Mouse (Mus musculus) embryonic facial prominence, embryonic 14.5 days (tissue): ENCODE data around the gene Sele. TPM values are rescaled to one million over a fixed set of nuclear protein-coding genes. Genes with fewer than 3 reads are reported as not detected.

ENCODE experiments used
- ATAC-seq: fragments of 200-750 bp; cut with Nextera tagmentation; 2 replicates; pipeline ENCODE4 v1.8.0; 2017; ENCODE audit warnings: low read depth, moderate number of reproducible peaks, moderate TSS enrichment
- DNase-seq: peaks from one replicate; pipeline ENCODE4 v3.0.0-alpha.2; 2015; ENCODE audit warnings: low spot score
- H3K27ac ChIP-seq: fragments of 300-500 bp; sonication (generic); replicated peaks from 2 replicates; pipeline ENCODE4 v1.5.1; 2014; ENCODE audit warnings: low read depth, mild to moderate bottlenecking, low read length, moderate library complexity
- H3K27me3 ChIP-seq: fragments of 300-500 bp; sonication (generic); replicated peaks from 2 replicates; pipeline ENCODE4 v1.6.1; 2014; ENCODE audit warnings: low read length; ENCODE audit not compliant: control insufficient read depth, insufficient read depth
- H3K36me3 ChIP-seq: fragments of 300-500 bp; sonication (generic); 2 replicates; pipeline ENCODE4 v1.6.1; 2014; ENCODE audit warnings: low read length, mixed read lengths; ENCODE audit not compliant: control insufficient read depth, insufficient read depth
- H3K4me1 ChIP-seq: fragments of 300-500 bp; sonication (generic); 2 replicates; pipeline ENCODE4 v1.6.1; 2014; ENCODE audit warnings: antibody characterized with exemption, low read length; ENCODE audit not compliant: control insufficient read depth, insufficient read depth
- H3K4me2 ChIP-seq: fragments of 300-500 bp; sonication (generic); 2 replicates; pipeline ENCODE4 v1.6.1; 2014; ENCODE audit warnings: low read depth, mild to moderate bottlenecking, low read length, moderate library complexity, mixed read lengths
- H3K4me3 ChIP-seq: fragments of 300-500 bp; sonication (generic); 2 replicates; pipeline ENCODE4 v1.5.1; 2014; ENCODE audit warnings: low read depth, mild to moderate bottlenecking, low read length
- H3K9ac ChIP-seq: fragments of 300-500 bp; sonication (generic); 2 replicates; pipeline ENCODE4 v1.6.1; 2014; ENCODE audit warnings: low read depth, mild to moderate bottlenecking, low read length, moderate library complexity, mixed read lengths
- H3K9me3 ChIP-seq: fragments of 300-500 bp; sonication (generic); 2 replicates; pipeline ENCODE4 v1.6.1; 2016; ENCODE audit warnings: low read length; ENCODE audit not compliant: control insufficient read depth
- WGBS: fragments of 180-500 bp; shearing (Covaris S2); extraction: QIAGEN DNeasy Blood & Tissue Kit; methylation state at CpG from one replicate; pipeline ENCODE4 v1.1.7; 2014; 5-methylcytosine and 5-hydroxymethylcytosine counted together
- polyA plus RNA-seq: library from polyadenylated mRNA; unstranded; fragments of >200 nt; fragmentation: Nextera tagmentation; extraction: Ambion mirVana; gene quantifications from 2 replicates; pipeline ENCODE4 v1.2.1, GENCODE M21; 2014

The Sele gene
- polyA plus RNA-seq, 1 experiment from 2014 or later, result 0.25 TPM

DNA sequence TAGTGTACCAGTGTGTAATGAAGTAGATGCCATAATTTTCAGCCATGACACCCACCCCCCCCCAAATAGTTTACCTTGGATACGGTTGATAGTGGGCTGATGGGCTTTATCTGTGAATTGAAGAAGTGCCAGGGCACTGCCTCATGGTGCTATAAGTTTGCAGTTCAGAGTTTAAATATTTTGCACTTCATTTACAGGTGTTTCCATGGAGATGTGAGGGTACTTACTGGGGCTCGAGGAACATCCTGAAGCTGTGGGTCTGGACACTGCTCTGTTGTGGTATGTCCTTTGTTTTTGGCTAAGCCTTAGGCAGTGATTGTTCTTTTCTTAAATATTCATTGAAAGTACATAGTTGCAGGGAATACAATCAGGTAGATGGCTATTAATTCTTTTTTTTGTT lies 14.8 kb downstream of the Sele start:
- no peaks in the 10 kb centered on the region for H3K36me3 ChIP-seq
- no peaks in the 10 kb centered on the region for H3K9me3 ChIP-seq
- 57% methylated on average over 2 of the region's 2 CpGs for WGBS
- no peaks in the 10 kb centered on the region for H3K4me1 ChIP-seq
- no peak overlapping the region for H3K4me2 ChIP-seq
- DNase-seq (no peak), ATAC-seq (no peak)
- no peak overlapping the region for H3K4me3 ChIP-seq
- no peaks in the 10 kb centered on the region for H3K27me3 ChIP-seq
- H3K27ac ChIP-seq, result no peak overlapping the region
- H3K9ac ChIP-seq, result no peak overlapping the region

DNA sequence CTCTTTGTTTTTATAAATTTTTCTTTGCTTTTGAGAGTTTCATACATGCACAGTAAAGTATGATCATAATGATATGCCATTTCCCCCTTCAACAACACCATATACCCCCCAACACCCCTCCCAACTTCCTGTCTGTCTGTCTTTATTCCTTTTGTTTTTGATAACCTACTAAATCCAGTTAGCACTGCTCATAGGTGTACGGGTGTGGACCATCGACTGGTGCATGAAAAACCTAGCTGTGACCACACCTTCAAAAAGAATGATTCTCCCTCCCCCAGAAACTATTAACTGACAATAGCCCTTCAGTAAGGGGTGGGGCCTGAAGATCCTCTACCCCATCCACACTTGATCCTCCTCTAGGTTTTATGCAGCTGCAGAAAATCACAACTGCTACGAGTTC lies 15.7 kb downstream of the Sele start:
- Histone ChIP-seq H3K4me2 (no peak overlapping the region), H3K36me3 (no peaks in the 10 kb centered on the region), H3K27ac (no peak overlapping the region), H3K9ac (no peak overlapping the region), H3K9me3 (no peaks in the 10 kb centered on the region), H3K4me1 (no peaks in the 10 kb centered on the region), H3K4me3 (no peak overlapping the region), H3K27me3 (no peaks in the 10 kb centered on the region)
- DNase-seq, result no peak
- no peak for ATAC-seq
- 50% methylated on average over 3 of the region's 3 CpGs for WGBS

GRCm38 (mm10) chr1:164069261-164069660 lies 21.2 kb downstream of the Sele start:
- no peaks in the 10 kb centered on the region for H3K36me3 ChIP-seq
- no peak overlapping the region for H3K27ac ChIP-seq
- H3K4me1 ChIP-seq, result no peaks in the 10 kb centered on the region
- H3K4me2 ChIP-seq, result no peak overlapping the region
- no peaks in the 10 kb centered on the region for H3K27me3 ChIP-seq
- no peak overlapping the region for H3K4me3 ChIP-seq
- H3K9ac ChIP-seq, result no peak overlapping the region
- ATAC-seq (no peak), DNase-seq (no peak)
- H3K9me3 ChIP-seq, result no peaks in the 10 kb centered on the region

DNA sequence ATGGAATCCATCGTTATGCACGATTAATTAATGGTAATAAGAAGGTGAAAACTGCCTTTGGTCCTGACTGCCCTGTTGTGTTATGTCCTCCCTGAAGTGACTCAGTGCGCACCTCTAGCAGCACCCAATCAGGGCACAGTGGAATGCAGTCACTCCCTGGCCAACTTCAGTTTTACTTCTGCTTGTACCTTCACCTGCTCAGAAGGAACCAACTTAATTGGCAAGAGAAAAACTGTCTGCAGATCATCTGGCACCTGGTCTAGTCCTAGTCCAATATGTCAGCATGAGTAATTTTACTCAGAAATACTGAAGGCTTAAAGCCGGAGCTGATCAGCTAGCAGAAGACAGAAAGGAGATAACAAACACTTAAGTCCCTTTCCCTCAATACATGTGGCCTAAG lies 22.4 kb downstream of the Sele start:
- ATAC-seq (no peak), DNase-seq (no peak)
- no peaks in the 10 kb centered on the region for H3K4me1 ChIP-seq
- no peak overlapping the region for H3K4me3 ChIP-seq
- no peaks in the 10 kb centered on the region for H3K9me3 ChIP-seq
- no peaks in the 10 kb centered on the region for H3K27me3 ChIP-seq
- H3K4me2 ChIP-seq, result no peak overlapping the region
- H3K27ac ChIP-seq, result no peak overlapping the region
- no peak overlapping the region for H3K9ac ChIP-seq
- no peaks in the 10 kb centered on the region for H3K36me3 ChIP-seq
- whole genome bisulfite sequencing, result 93% methylated on average over 4 of the region's 4 CpGs

GRCm38 (mm10) chr1:164071111-164071510 lies 23.1 kb downstream of the Sele start:
- ATAC-seq, result no peak
- H3K9me3 ChIP-seq, result no peaks in the 10 kb centered on the region
- no peaks in the 10 kb centered on the region for H3K36me3 ChIP-seq
- DNase-seq, result no peak
- H3K4me2 ChIP-seq, result no peak overlapping the region
- 88% methylated on average over 7 of the region's 7 CpGs for WGBS
- no peaks in the 10 kb centered on the region for H3K27me3 ChIP-seq
- no peaks in the 10 kb centered on the region for H3K4me1 ChIP-seq
- H3K27ac ChIP-seq, result no peak overlapping the region
- no peak overlapping the region for H3K9ac ChIP-seq
- no peak overlapping the region for H3K4me3 ChIP-seq

GRCm38 (mm10) chr1:164072001-164072400 lies 24.0 kb downstream of the Sele start:
- no peak for DNase-seq
- Histone ChIP-seq H3K4me3 (no peak overlapping the region), H3K4me1 (no peaks in the 10 kb centered on the region), H3K9ac (no peak overlapping the region), H3K4me2 (no peak overlapping the region), H3K27ac (no peak overlapping the region), H3K36me3 (no peaks in the 10 kb centered on the region), H3K9me3 (no peaks in the 10 kb centered on the region), H3K27me3 (no peaks in the 10 kb centered on the region)
- WGBS, result 89% methylated on average over 4 of the region's 4 CpGs
- ATAC-seq, result no peak

DNA sequence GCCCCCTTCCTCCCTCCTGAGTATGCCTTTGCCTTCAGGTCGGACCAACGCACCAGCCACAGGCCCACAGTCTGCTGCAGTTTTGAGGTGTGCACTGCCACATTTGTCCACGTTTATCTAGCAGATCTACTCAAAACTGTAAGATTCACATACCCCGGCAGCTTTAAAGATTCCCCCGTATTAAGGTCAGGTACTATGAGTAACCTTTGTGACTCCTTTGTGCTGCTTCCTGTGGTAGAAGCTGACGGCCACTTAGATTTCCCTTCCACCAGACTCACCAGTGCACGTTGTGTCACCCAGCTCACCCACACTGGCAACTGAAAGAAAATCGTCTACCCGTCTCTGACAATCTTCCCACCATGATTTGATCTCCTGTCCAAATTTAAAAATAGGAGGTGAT lies 25.1 kb downstream of the Sele start:
- WGBS, result 88% methylated on average over 9 of the region's 9 CpGs
- H3K27ac ChIP-seq, result no peak overlapping the region
- no peak for ATAC-seq

GRCm38 (mm10) chr1:164073803-164074202 lies 25.8 kb downstream of the Sele start:
- Histone ChIP-seq H3K4me1 (no peaks in the 10 kb centered on the region), H3K9me3 (no peaks in the 10 kb centered on the region), H3K4me3 (no peak overlapping the region), H3K27me3 (no peaks in the 10 kb centered on the region), H3K27ac (no peak overlapping the region), H3K36me3 (no peaks in the 10 kb centered on the region), H3K9ac (no peak overlapping the region), H3K4me2 (no peak overlapping the region)
- DNase-seq (no peak), ATAC-seq (no peak)
- WGBS, result 79% methylated on average over 7 of the region's 7 CpGs

More for the DNA sequence above, 25.1 kb downstream of the Sele start:
- H3K9ac ChIP-seq, result no peak overlapping the region
- no peaks in the 10 kb centered on the region for H3K27me3 ChIP-seq
- no peaks in the 10 kb centered on the region for H3K4me1 ChIP-seq
- no peak overlapping the region for H3K4me3 ChIP-seq
- H3K4me2 ChIP-seq, result no peak overlapping the region
- no peaks in the 10 kb centered on the region for H3K9me3 ChIP-seq
- DNase-seq, result no peak
- H3K36me3 ChIP-seq, result no peaks in the 10 kb centered on the region

DNA sequence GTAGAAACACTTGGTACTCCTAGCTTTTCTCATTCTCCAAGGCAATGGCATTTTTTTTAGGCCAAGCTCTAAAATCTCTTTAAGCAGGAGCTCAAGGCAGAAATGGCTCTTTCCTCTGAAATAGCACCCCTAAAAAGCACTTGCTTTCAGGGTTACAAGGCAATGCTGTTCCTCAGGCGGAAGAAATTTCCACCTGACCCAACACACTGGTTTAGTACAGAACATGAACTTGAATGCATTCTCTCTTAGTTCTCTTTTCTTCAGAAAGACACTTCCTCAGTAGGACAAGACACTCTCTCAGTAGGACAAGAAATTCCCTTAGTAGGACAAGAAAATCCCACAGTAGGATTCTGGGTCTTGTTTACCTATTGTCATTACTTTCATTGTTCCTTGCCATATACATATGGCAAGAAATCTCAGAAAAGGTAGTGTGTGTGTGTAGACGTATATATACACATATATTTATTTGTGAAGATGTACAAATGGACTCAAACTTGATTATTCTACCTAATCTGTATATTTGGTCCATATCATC lies 26.6 kb downstream of the Sele start:
- Histone ChIP-seq H3K9ac (no peak overlapping the region), H3K36me3 (no peaks in the 10 kb centered on the region), H3K27ac (no peak overlapping the region), H3K9me3 (no peaks in the 10 kb centered on the region), H3K27me3 (no peaks in the 10 kb centered on the region), H3K4me3 (no peak overlapping the region), H3K4me2 (no peak overlapping the region), H3K4me1 (no peaks in the 10 kb centered on the region)
- DNase-seq (no peak), ATAC-seq (no peak)
- 84% methylated on average over 2 of the region's 2 CpGs for WGBS
